Mouse (Mus musculus) neural tube, embryonic 14.5 days (tissue): ENCODE measurements around the gene Bri3. TPM values are rescaled to one million over a fixed set of nuclear protein-coding genes. Genes with fewer than 3 reads are reported as not detected.

Experiments
- ATAC-seq: fragments of 200-750 bp; cut with Nextera tagmentation; 2 replicates; pipeline ENCODE4 v1.8.0; 2017; ENCODE audit warnings: low read depth, mild to moderate bottlenecking, moderate TSS enrichment, moderate library complexity
- H3K27ac ChIP-seq: fragments of 300-500 bp; sonication (generic); 2 replicates; pipeline ENCODE4 v1.5.1; 2014; ENCODE audit warnings: low read depth, mild to moderate bottlenecking, control low read depth, low read length, moderate library complexity, mixed read lengths
- H3K27me3 ChIP-seq: fragments of 300-500 bp; sonication (generic); 2 replicates; pipeline ENCODE4 v1.6.1; 2014; ENCODE audit warnings: low read length; ENCODE audit not compliant: control insufficient read depth, insufficient read depth
- H3K36me3 ChIP-seq: fragments of 300-500 bp; sonication (generic); 2 replicates; pipeline ENCODE4 v1.6.1; 2014; ENCODE audit warnings: low read length, mixed read lengths; ENCODE audit not compliant: control insufficient read depth, insufficient read depth
- H3K4me1 ChIP-seq: fragments of 300-500 bp; sonication (generic); 2 replicates; pipeline ENCODE4 v1.6.1; 2014; ENCODE audit warnings: low read length; ENCODE audit not compliant: control insufficient read depth, insufficient read depth
- H3K4me2 ChIP-seq: fragments of 300-500 bp; sonication (generic); 2 replicates; pipeline ENCODE4 v1.6.1; 2014; ENCODE audit warnings: mild to moderate bottlenecking, low read depth, low read length, control low read depth
- H3K4me3 ChIP-seq: fragments of 300-500 bp; sonication (generic); 2 replicates; pipeline ENCODE4 v1.5.1; 2014; ENCODE audit warnings: low read depth, low read length, control low read depth, mixed read lengths
- H3K9ac ChIP-seq: fragments of 300-500 bp; sonication (generic); replicated peaks from 2 replicates; pipeline ENCODE4 v1.6.1; 2014; ENCODE audit warnings: low read depth, mild to moderate bottlenecking, control low read depth, low read length, mixed read lengths
- H3K9me3 ChIP-seq: fragments of 300-500 bp; sonication (generic); 2 replicates; pipeline ENCODE4 v1.6.1; 2016; ENCODE audit warnings: low read length; ENCODE audit not compliant: control insufficient read depth
- WGBS: fragments of 180-500 bp; shearing (Covaris S2); extraction: QIAGEN DNeasy Blood & Tissue Kit; methylation state at CpG from one replicate; pipeline ENCODE4 v1.1.7; 2014; 5-methylcytosine and 5-hydroxymethylcytosine counted together
- polyA plus RNA-seq: library from polyadenylated mRNA; unstranded; fragments of >200 nt; fragmentation: Nextera tagmentation; extraction: Ambion mirVana; gene quantifications from 2 replicates; pipeline ENCODE4 v1.2.1, GENCODE M21; 2014

The Bri3 gene
- polyA plus RNA-seq, 1 experiment from 2014 or later: 114 TPM

DNA sequence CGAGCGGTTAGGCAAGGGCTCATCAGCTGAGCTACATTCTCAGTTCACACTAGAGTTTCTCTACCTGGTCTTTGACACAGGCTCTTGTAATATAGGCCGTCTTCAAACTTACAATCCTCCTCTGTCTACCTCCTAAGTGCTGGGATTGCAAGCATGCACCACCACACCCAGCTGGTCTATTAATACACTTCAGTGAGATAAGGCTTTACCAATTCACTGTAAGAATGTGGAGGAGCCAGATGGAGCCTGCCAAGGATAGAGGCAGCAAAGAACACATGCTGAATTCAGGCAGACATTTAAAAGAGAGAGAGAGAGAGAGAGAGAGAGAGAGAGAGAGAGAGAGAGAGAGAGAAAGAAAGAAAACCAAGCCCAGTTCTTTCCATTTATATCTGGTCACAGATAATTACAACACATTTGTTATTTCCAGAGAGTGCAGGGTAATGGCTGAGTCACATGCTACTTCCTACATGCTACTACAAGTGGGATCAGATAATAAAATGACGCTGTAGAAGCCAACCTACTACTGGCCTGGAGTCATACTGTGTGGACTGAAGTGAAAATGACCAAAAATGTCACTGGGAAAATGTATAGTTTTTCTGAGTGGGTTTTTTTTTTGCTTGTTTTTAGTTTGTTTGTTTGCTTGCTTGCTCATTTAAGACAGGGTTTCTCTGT is 45.7 kb downstream of the Bri3 start:
- H3K9me3 ChIP-seq: no peaks in the 10 kb centered on the region
- no peaks in the 10 kb centered on the region for H3K36me3 ChIP-seq
- H3K27me3 ChIP-seq: no peaks in the 10 kb centered on the region
- 91% methylated on average over 4 of the region's 4 CpGs for WGBS
- no peak overlapping the region for H3K4me2 ChIP-seq
- no peak overlapping the region for H3K27ac ChIP-seq
- H3K4me3 ChIP-seq: no peak overlapping the region
- H3K4me1 ChIP-seq: no peaks in the 10 kb centered on the region
- ATAC-seq: no peak
- H3K9ac ChIP-seq: no peak overlapping the region

DNA sequence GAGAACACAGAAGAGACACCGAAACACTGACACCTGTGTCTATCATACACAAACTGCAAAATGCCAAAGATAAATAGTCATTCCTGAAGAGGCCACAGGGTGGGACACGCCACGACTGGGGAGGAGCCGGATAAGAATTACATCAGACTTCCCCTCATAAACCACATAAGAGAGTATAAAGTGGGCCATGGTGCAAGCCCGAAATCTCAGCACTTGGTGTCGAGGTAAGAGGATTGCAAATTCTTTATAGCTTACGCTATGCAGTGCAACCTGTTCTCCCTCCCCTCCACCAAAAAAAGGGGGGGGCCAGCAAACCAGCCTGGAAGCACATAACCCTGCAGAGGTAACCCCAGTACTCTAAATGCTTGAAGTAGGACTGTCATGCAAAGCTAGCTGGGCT is 50.7 kb downstream of the Bri3 start:
- Histone ChIP-seq H3K27ac (no peak overlapping the region), H3K4me3 (no peak overlapping the region), H3K36me3 (no peaks in the 10 kb centered on the region), H3K4me1 (no peaks in the 10 kb centered on the region), H3K9me3 (no peaks in the 10 kb centered on the region), H3K9ac (no peak overlapping the region), H3K27me3 (no peaks in the 10 kb centered on the region), H3K4me2 (no peak overlapping the region)
- 84% methylated on average over 7 of the region's 7 CpGs for WGBS
- ATAC-seq: no peak

DNA sequence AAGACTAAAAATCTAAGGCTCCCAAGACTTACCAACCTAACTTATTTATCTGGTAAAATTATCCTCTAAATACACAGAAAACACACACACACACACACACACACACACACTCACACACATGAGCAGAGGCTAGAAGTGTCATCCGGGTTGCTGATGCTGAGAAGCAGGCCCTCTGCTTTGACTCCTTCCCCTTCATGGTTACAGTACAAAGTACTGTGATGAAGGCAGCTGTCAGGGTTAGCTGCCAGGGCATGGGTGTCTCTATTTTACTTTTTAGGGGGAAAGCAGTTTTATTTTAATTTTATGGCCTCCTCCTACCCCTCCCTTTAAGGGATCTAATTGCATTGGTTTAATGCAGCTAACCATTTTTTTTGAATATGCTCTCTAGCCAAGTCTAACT is 51.1 kb downstream of the Bri3 start:
- Histone ChIP-seq H3K27me3 (no peaks in the 10 kb centered on the region), H3K9me3 (no peaks in the 10 kb centered on the region), H3K4me3 (no peak overlapping the region), H3K27ac (no peak overlapping the region), H3K4me1 (no peaks in the 10 kb centered on the region), H3K36me3 (no peaks in the 10 kb centered on the region), H3K9ac (no peak overlapping the region), H3K4me2 (no peak overlapping the region)
- WGBS: 87% methylated on average over 1 of the region's 1 CpGs
- ATAC-seq: no peak

DNA sequence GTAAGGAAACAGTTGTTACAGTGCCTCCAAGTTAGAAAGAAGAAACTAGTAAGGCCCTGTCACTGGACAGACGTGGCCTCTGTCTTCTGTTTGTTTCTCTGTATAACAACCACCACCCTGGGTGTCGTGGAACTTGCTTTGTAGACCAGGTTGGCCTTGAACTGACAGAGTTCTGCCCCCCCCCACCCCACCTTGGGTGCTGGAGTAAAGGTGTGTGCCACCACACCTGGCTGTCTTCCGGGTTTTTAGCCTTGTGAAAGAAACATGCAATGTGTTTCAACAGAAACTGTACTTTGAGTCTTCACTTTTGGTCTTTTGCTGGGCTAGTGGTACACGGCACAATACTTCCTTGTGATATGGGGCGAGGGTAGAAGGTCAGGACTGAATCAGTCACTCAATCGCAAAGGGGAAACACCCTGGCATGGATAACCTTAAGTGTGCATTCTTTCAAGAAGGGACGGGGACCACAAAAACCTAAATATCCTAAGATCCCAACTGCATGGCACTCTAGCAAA is 51.9 kb downstream of the Bri3 start:
- Histone ChIP-seq H3K9ac (no peak overlapping the region), H3K36me3 (no peaks in the 10 kb centered on the region), H3K4me2 (no peak overlapping the region), H3K27ac (no peak overlapping the region), H3K4me1 (no peaks in the 10 kb centered on the region), H3K9me3 (no peaks in the 10 kb centered on the region), H3K27me3 (no peaks in the 10 kb centered on the region), H3K4me3 (no peak overlapping the region)
- WGBS: 85% methylated on average over 7 of the region's 7 CpGs
- ATAC-seq: no peak

DNA sequence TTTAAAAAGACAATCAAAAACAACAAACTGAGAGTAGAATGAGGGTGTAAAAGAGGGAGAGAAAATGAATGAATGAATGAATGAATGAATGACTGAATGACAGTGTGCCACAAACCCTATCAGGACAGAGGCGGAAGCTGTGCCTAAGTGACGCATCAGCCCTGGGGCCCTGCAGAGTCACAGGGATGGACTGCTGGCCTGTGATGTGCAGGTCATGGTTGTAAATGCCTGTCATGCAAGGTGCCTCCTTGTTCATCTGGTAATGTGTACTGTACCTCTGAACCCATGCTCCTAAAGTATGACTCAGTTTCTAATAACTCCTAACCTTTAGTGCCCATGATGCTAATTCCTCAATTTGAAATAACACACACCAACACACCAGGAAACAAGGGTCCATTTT is 58.8 kb downstream of the Bri3 start:
- Histone ChIP-seq H3K9me3 (no peaks in the 10 kb centered on the region), H3K4me1 (no peaks in the 10 kb centered on the region), H3K27me3 (no peaks in the 10 kb centered on the region), H3K4me3 (no peak overlapping the region), H3K4me2 (no peak overlapping the region), H3K36me3 (no peaks in the 10 kb centered on the region), H3K27ac (no peak overlapping the region), H3K9ac (no peak overlapping the region)
- WGBS: 100% methylated on average over 2 of the region's 2 CpGs
- no peak for ATAC-seq

DNA sequence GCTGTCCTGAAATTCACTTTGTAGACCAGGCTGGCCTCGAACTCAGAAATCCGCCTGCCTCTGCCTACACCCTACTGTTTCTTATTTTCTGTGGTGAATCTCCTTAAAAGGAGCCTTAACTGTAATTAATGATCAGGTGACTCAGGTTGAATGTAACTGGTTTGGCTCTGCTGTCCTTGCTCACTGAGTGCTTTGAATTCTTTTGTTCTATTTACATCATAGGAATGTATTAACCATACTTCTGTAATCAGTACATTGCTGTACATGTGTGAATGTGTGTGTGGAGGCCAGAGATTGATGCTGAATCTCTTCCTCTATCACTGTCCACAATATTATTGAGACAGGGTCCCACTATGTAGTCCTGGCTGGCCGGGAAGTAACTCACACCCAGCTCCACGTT is 64.7 kb downstream of the Bri3 start:
- no peak overlapping the region for H3K4me2 ChIP-seq
- H3K36me3 ChIP-seq: no peaks in the 10 kb centered on the region
- no peak for ATAC-seq
- H3K27me3 ChIP-seq: no peaks in the 10 kb centered on the region
- no peaks in the 10 kb centered on the region for H3K9me3 ChIP-seq
- H3K9ac ChIP-seq: no peak overlapping the region
- H3K4me3 ChIP-seq: no peak overlapping the region
- no peak overlapping the region for H3K27ac ChIP-seq
- WGBS: 74% methylated on average over 4 of the region's 4 CpGs
- H3K4me1 ChIP-seq: no peaks in the 10 kb centered on the region

DNA sequence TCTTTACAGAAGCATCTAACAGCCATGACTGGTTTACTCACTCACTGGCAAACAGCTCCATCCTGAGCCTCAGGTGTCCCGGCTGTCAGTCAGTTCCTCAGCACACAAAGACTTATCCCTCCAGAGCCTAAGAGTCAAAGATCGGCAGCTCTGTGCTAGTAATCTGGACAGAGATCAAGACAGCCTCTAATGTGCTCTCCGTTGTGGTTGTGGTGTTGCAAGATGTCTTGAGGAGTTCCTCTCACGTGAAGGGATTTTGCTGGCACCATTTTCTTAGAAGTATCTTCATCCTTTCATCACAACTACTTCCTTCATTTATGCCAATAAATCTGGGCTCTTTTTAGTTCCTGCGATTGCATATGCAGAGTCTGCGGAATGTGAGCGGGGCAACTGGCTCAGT is 67.9 kb downstream of the Bri3 start:
- Histone ChIP-seq H3K9ac (no peak overlapping the region), H3K4me3 (no peak overlapping the region), H3K27me3 (no peaks in the 10 kb centered on the region), H3K9me3 (no peaks in the 10 kb centered on the region), H3K36me3 (no peaks in the 10 kb centered on the region), H3K4me2 (no peak overlapping the region), H3K27ac (no peak overlapping the region), H3K4me1 (no peaks in the 10 kb centered on the region)
- 85% methylated on average over 7 of the region's 7 CpGs for WGBS
- ATAC-seq: no peak

DNA sequence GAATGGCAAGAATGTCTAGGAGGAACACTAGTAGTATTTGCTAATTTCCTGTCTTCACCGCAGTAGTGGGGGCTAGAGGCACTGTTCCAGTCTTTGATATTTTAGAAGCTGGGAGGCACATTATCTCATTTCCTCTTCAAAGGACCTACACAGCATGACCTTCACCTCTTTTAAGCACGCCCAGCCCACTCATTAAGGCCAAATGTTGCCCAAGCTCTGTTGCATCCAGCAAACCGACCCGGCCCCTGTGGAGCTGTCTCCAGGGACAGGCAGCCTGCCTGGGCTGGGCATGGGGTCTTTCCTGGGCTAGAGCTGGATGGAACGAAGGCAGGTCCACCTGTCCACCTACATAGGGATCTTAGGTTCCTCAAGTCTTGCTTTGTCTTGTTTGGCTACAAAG is 69.1 kb downstream of the Bri3 start:
- Histone ChIP-seq H3K36me3 (no peaks in the 10 kb centered on the region), H3K9me3 (no peaks in the 10 kb centered on the region), H3K27me3 (no peaks in the 10 kb centered on the region), H3K27ac (no peak overlapping the region), H3K4me1 (0 out of 2 replicates have a peak, but pooled peaks cover 3% of the 10 kb centered on the region), H3K9ac (no peak overlapping the region), H3K4me3 (no peak overlapping the region), H3K4me2 (no peak overlapping the region)
- no peak for ATAC-seq
- 23% methylated on average over 5 of the region's 5 CpGs for WGBS

DNA sequence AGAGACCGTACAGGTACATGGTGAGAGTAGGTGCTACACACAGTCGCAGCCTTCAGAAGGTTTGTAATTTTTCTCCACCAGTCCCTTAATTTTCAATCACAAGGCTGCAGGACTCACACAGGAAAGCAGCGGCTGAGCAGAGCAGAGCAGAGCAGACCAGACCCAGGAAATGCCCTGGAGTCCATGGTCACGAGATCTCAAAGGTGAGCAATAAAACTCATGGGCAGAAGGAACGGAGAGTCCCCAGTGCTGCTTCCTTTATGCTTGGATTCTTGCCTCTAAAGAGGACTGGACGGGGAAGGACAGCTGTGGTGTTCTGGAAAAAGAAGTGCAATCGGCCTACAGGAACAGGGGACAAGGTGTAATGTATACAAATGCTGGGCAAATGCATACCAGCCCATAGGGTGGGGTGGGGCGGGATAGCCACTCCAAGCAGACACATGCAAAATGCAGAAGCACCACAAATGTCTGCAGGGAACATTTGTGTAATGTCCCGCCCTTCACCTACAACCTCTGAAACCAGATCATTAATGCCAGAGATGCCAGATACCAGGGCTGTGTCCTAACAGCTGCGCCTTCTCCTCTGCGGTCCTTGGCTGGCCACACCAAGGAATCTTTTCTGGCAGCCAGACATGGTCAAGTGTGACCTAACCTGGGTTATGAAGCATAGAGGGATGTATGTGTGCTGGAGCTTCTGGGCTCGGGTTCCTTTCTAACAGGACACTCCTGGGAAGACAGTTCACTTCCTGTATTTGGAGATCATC is 70.7 kb downstream of the Bri3 start:
- H3K9me3 ChIP-seq: no peaks in the 10 kb centered on the region
- no peak overlapping the region for H3K27ac ChIP-seq
- no peaks in the 10 kb centered on the region for H3K27me3 ChIP-seq
- 88% methylated on average over 12 of the region's 12 CpGs for WGBS
- H3K4me1 ChIP-seq: 0 out of 2 replicates have a peak, but pooled peaks cover 3% of the 10 kb centered on the region
- H3K36me3 ChIP-seq: no peaks in the 10 kb centered on the region
- no peak overlapping the region for H3K4me3 ChIP-seq
- no peak for ATAC-seq
- no peak overlapping the region for H3K4me2 ChIP-seq
- H3K9ac ChIP-seq: no peak overlapping the region
